Mouse (Mus musculus) naive thymus-derived CD4-positive, alpha-beta T cell, adult 5 months (primary cell): ENCODE measurements around the gene Clgn. TPM values are rescaled to one million over a fixed set of nuclear protein-coding genes. Genes with fewer than 3 reads are reported as not detected.

Experiments
- polyA plus RNA-seq: library from polyadenylated mRNA; unstranded; fragments of 100-300 nt; shearing (Covaris generic); gene quantifications from one replicate; pipeline ENCODE4 v1.2.1, GENCODE M21; 2017

Clgn gene
- not detected for polyA plus RNA-seq

GRCm38 (mm10) chr8:83389316-83390005 is at the start of gene Clgn:
Clgn (plus strand) TSS chr8:83389867.

GRCm38 (mm10) chr8:83348263-83348662 is 41.4 kb upstream of the Clgn start, which contains the start of gene Mgat4d:
Mgat4d (plus strand) TSS chr8:83348471.

GRCm38 (mm10) chr8:83458222-83458621 is 68.6 kb downstream of the Clgn start, which contains the start of gene Scoc:
Scoc (minus strand) TSS chr8:83458391.

Other genes starting within 250 kb of the Clgn start
- not detected for gene Tbc1d9, start 224.5 kb upstream of the Clgn start, polyA plus RNA-seq
- gene Gm10645, start 223.7 kb upstream of the Clgn start, polyA plus RNA-seq = not detected
- gene Ucp1, start 99.5 kb upstream of the Clgn start, polyA plus RNA-seq = not detected
- 4.4 TPM for gene Elmod2, start 57.4 kb upstream of the Clgn start, polyA plus RNA-seq
- gene Mgat4d, start 41.4 kb upstream of the Clgn start, polyA plus RNA-seq = not detected
- gene Scoc, start 68.5 kb downstream of the Clgn start, polyA plus RNA-seq = 27.8 TPM
- 0.32 TPM for gene Olfr370, start 145.9 kb downstream of the Clgn start, polyA plus RNA-seq
- gene Ndufb7, start 176.8 kb downstream of the Clgn start, polyA plus RNA-seq = 86.6 TPM
- 271 TPM for gene Tecr, start 218.1 kb downstream of the Clgn start, polyA plus RNA-seq
- gene Dnajb1, start 218.3 kb downstream of the Clgn start, polyA plus RNA-seq = 328 TPM